Mouse (Mus musculus): ENCODE results near the gene Fam166b. TPM values are rescaled to one million over a fixed set of nuclear protein-coding genes. Genes with fewer than 3 reads are reported as not detected.

Fam166b gene
- total and polyA plus RNA-seq, 3 experiments, result not detected

Other genes starting within 250 kb of the Fam166b start
- 0.13 and 0.25 TPM in 2 replicates for gene Atp8b5, start 162.0 kb downstream of the Fam166b start, total RNA-seq (2012; rRNA removed)
- gene Atp8b5, start 162.0 kb downstream of the Fam166b start, total RNA-seq (2014; rRNA removed), result 0.34 and 0.54 TPM in 2 replicates
- gene Atp8b5, start 162.0 kb downstream of the Fam166b start, polyA plus RNA-seq (2012; ENCODE audit: insufficient read length, low read depth), result 0.90 and 1.3 TPM in 2 replicates
- gene Rusc2, start 47.2 kb downstream of the Fam166b start, total RNA-seq (2012; rRNA removed), result not detected in 2 replicates
- gene Rusc2, start 47.2 kb downstream of the Fam166b start, total RNA-seq (2014; rRNA removed), result not detected in 2 replicates
- gene Rusc2, start 47.2 kb downstream of the Fam166b start, polyA plus RNA-seq (2012; ENCODE audit: insufficient read length, low read depth), result not detected in 2 replicates
- gene Tesk1, start 12.8 kb upstream of the Fam166b start, total RNA-seq (2012; rRNA removed), result 4.5 and 5.2 TPM in 2 replicates
- gene Tesk1, start 12.8 kb upstream of the Fam166b start, total RNA-seq (2014; rRNA removed), result 1.7 and 1.9 TPM in 2 replicates
- 6.0 and 7.3 TPM in 2 replicates for gene Tesk1, start 12.8 kb upstream of the Fam166b start, polyA plus RNA-seq (2012; ENCODE audit: insufficient read length, low read depth)
- gene Cd72, start 25.5 kb upstream of the Fam166b start, total RNA-seq (2012; rRNA removed), result 24.0 and 30.3 TPM in 2 replicates
- gene Cd72, start 25.5 kb upstream of the Fam166b start, total RNA-seq (2014; rRNA removed), result 47.6 and 61.4 TPM in 2 replicates
- 55.9 and 86.4 TPM in 2 replicates for gene Cd72, start 25.5 kb upstream of the Fam166b start, polyA plus RNA-seq (2012; ENCODE audit: insufficient read length, low read depth)
- gene Sit1, start 54.6 kb upstream of the Fam166b start, total RNA-seq (2012; rRNA removed), result 2.8 and 3.8 TPM in 2 replicates
- gene Sit1, start 54.6 kb upstream of the Fam166b start, total RNA-seq (2014; rRNA removed), result 10.5 and 10.8 TPM in 2 replicates
- 10.1 and 12.5 TPM in 2 replicates for gene Sit1, start 54.6 kb upstream of the Fam166b start, polyA plus RNA-seq (2012; ENCODE audit: insufficient read length, low read depth)
- gene Ccdc107, start 63.8 kb upstream of the Fam166b start, total RNA-seq (2012; rRNA removed), result 57.9 and 63.1 TPM in 2 replicates
- gene Ccdc107, start 63.8 kb upstream of the Fam166b start, total RNA-seq (2014; rRNA removed), result 23.0 and 33.4 TPM in 2 replicates
- gene Ccdc107, start 63.8 kb upstream of the Fam166b start, polyA plus RNA-seq (2012; ENCODE audit: insufficient read length, low read depth), result 30.5 and 32.6 TPM in 2 replicates
- 7.4 and 7.5 TPM in 2 replicates for gene Arhgef39, start 70.6 kb upstream of the Fam166b start, total RNA-seq (2012; rRNA removed)
- gene Arhgef39, start 70.6 kb upstream of the Fam166b start, total RNA-seq (2014; rRNA removed), result 7.1 and 7.3 TPM in 2 replicates
- gene Arhgef39, start 70.6 kb upstream of the Fam166b start, polyA plus RNA-seq (2012; ENCODE audit: insufficient read length, low read depth), result 4.8 and 5.5 TPM in 2 replicates
- not detected in 2 replicates for gene Car9, start 77.8 kb upstream of the Fam166b start, total RNA-seq (2012; rRNA removed)
- gene Car9, start 77.8 kb upstream of the Fam166b start, total RNA-seq (2014; rRNA removed), result not detected in 2 replicates
- not detected in 2 replicates for gene Car9, start 77.8 kb upstream of the Fam166b start, polyA plus RNA-seq (2012; ENCODE audit: insufficient read length, low read depth)
- 0.30 TPM in 1 of 2 replicates, not detected in the other for gene Tpm2, start 94.6 kb upstream of the Fam166b start, total RNA-seq (2012; rRNA removed)
- gene Tpm2, start 94.6 kb upstream of the Fam166b start, total RNA-seq (2014; rRNA removed), result not detected in 2 replicates
- 0.29 TPM in 1 of 2 replicates, not detected in the other for gene Tpm2, start 94.6 kb upstream of the Fam166b start, polyA plus RNA-seq (2012; ENCODE audit: insufficient read length, low read depth)
- 32.9 and 34.2 TPM in 2 replicates for gene Creb3, start 133.2 kb upstream of the Fam166b start, total RNA-seq (2012; rRNA removed)
- 26.1 and 27.6 TPM in 2 replicates for gene Creb3, start 133.2 kb upstream of the Fam166b start, total RNA-seq (2014; rRNA removed)
- gene Creb3, start 133.2 kb upstream of the Fam166b start, polyA plus RNA-seq (2012; ENCODE audit: insufficient read length, low read depth), result 33.1 and 37.2 TPM in 2 replicates
- 59.3 and 60.4 TPM in 2 replicates for gene Tln1, start 133.6 kb upstream of the Fam166b start, total RNA-seq (2012; rRNA removed)
- gene Tln1, start 133.6 kb upstream of the Fam166b start, total RNA-seq (2014; rRNA removed), result 22.3 and 22.7 TPM in 2 replicates
- gene Tln1, start 133.6 kb upstream of the Fam166b start, polyA plus RNA-seq (2012; ENCODE audit: insufficient read length, low read depth), result 50.1 and 69.2 TPM in 2 replicates
- gene Rgp1, start 149.6 kb upstream of the Fam166b start, total RNA-seq (2012; rRNA removed), result 16.6 and 22.0 TPM in 2 replicates
- 5.4 and 10.1 TPM in 2 replicates for gene Rgp1, start 149.6 kb upstream of the Fam166b start, total RNA-seq (2014; rRNA removed)
- 32.7 and 37.0 TPM in 2 replicates for gene Rgp1, start 149.6 kb upstream of the Fam166b start, polyA plus RNA-seq (2012; ENCODE audit: insufficient read length, low read depth)
- 3.6 and 4.1 TPM in 2 replicates for gene Gba2, start 149.7 kb upstream of the Fam166b start, total RNA-seq (2012; rRNA removed)
- gene Gba2, start 149.7 kb upstream of the Fam166b start, total RNA-seq (2014; rRNA removed), result 3.2 TPM in 2 replicates
- 8.7 and 11.2 TPM in 2 replicates for gene Gba2, start 149.7 kb upstream of the Fam166b start, polyA plus RNA-seq (2012; ENCODE audit: insufficient read length, low read depth)
- 0.46 and 0.72 TPM in 2 replicates for gene Msmp, start 155.4 kb upstream of the Fam166b start, total RNA-seq (2012; rRNA removed)
- not detected in 2 replicates for gene Msmp, start 155.4 kb upstream of the Fam166b start, total RNA-seq (2014; rRNA removed)
- 5.9 and 6.3 TPM in 2 replicates for gene Msmp, start 155.4 kb upstream of the Fam166b start, polyA plus RNA-seq (2012; ENCODE audit: insufficient read length, low read depth)
- gene Npr2, start 202.8 kb upstream of the Fam166b start, total RNA-seq (2012; rRNA removed), result 0.04 and 0.38 TPM in 2 replicates
- gene Npr2, start 202.8 kb upstream of the Fam166b start, total RNA-seq (2014; rRNA removed), result not detected in 2 replicates
- 0.23 and 0.49 TPM in 2 replicates for gene Npr2, start 202.8 kb upstream of the Fam166b start, polyA plus RNA-seq (2012; ENCODE audit: insufficient read length, low read depth)
- 0.08 TPM in 1 of 2 replicates, not detected in the other for gene Spag8, start 224.5 kb upstream of the Fam166b start, total RNA-seq (2012; rRNA removed)
- gene Spag8, start 224.5 kb upstream of the Fam166b start, total RNA-seq (2014; rRNA removed), result not detected in 2 replicates
- gene Spag8, start 224.5 kb upstream of the Fam166b start, polyA plus RNA-seq (2012; ENCODE audit: insufficient read length, low read depth), result not detected in 2 replicates
- 21.2 and 27.9 TPM in 2 replicates for gene Hint2, start 227.3 kb upstream of the Fam166b start, total RNA-seq (2012; rRNA removed)
- gene Hint2, start 227.3 kb upstream of the Fam166b start, total RNA-seq (2014; rRNA removed), result 17.0 and 17.8 TPM in 2 replicates
- gene Hint2, start 227.3 kb upstream of the Fam166b start, polyA plus RNA-seq (2012; ENCODE audit: insufficient read length, low read depth), result 6.4 and 8.1 TPM in 2 replicates
- 0.17 and 0.47 TPM in 2 replicates for gene Tmem8b, start 239.8 kb upstream of the Fam166b start, total RNA-seq (2012; rRNA removed)
- gene Tmem8b, start 239.8 kb upstream of the Fam166b start, total RNA-seq (2014; rRNA removed), result not detected in 2 replicates
- gene Tmem8b, start 239.8 kb upstream of the Fam166b start, polyA plus RNA-seq (2012; ENCODE audit: insufficient read length, low read depth), result 0.16 and 0.26 TPM in 2 replicates
- gene Fam221b, start 240.0 kb upstream of the Fam166b start, total RNA-seq (2012; rRNA removed), result 5.1 and 6.3 TPM in 2 replicates
- not detected in 2 replicates for gene Fam221b, start 240.0 kb upstream of the Fam166b start, total RNA-seq (2014; rRNA removed)
- 0.07 and 0.12 TPM in 2 replicates for gene Fam221b, start 240.0 kb upstream of the Fam166b start, polyA plus RNA-seq (2012; ENCODE audit: insufficient read length, low read depth)